Mouse (Mus musculus): ENCODE results near the gene Kctd18. TPM values are rescaled to one million over a fixed set of nuclear protein-coding genes. Genes with fewer than 3 reads are reported as not detected.

Kctd18 gene
- total RNA-seq, 2 experiments from 2014 or later = 4.0 to 4.4 TPM

Other genes starting within 250 kb of the Kctd18 start
- gene Spats2l, start 244.8 kb downstream of the Kctd18 start, total RNA-seq (2021) = 1 to 10 TPM; 4.9 to 5.8 TPM
- under 1 TPM; 0.38 to 0.43 TPM for gene Sgo2a, start 23.0 kb downstream of the Kctd18 start, total RNA-seq (2021)
- 10 to 100 TPM in 1 of 2 experiments, 1 to 10 TPM in 1; 4.6 to 12.1 TPM for gene Aox1, start 11.0 kb upstream of the Kctd18 start, total RNA-seq (2021)
- gene Aox3, start 94.2 kb upstream of the Kctd18 start, total RNA-seq (2021) = under 1 TPM; 0.16 to 0.31 TPM
- gene Aox4, start 191.4 kb upstream of the Kctd18 start, total RNA-seq (2021) = not detected